Mouse (Mus musculus) embryo, embryonic 11 days (tissue): Measurements from ENCODE around the gene Far2.
A peak's percentile ranks its signal among the peaks of the same experiment; 100 is the strongest.
"Not testable (repeated sequence)": the region's sequence is repeated elsewhere in the genome, so short reads cannot be mapped to it uniquely, and the experiment has no call there.

Source experiments
- DNase-seq: peaks from one replicate; pipeline ENCODE4 v3.0.0-alpha.2; 2015

The Far2 gene

DNA sequence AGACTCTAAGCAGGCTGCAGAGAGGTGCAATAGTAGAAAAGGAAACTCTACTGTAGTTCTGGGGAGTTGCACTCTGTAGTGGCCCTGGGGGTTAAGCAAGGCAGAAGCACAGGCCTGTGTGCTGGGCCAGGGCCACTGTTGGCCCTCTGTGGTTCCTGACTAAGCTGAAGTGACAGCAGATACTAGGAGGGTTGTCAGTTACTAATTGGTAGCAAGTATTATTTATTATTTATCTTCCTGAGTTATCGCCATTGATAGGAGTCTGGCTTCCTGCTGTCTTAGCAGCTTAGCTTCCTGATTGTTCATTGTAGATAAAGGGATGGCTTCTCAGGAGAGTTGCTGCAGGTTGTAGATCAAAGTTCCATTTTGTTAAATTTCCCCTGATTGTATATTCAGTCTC is 73.6 kb downstream of the Far2 start:
- DNase-seq = no peak

DNA sequence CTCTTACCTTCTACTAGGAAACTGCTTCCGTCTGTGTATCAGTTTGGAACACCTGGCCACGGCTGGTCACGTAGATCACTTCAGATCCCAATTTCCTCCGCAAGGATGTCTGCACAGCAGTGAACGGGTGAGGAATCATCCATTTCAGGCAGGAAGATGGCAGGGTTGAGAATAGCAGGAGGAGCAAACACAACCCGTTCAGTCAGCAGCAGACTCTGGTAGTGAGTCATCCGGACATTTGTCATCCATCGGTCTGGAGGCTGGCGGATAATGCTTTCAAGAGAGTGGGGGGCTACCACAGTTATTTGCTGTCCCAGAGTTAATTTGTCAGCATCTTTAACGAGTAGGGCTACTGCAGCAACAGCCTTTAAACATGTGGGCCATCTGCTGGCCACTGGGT is 79.8 kb downstream of the Far2 start:
- DNase-seq = not testable (repeated sequence)

DNA sequence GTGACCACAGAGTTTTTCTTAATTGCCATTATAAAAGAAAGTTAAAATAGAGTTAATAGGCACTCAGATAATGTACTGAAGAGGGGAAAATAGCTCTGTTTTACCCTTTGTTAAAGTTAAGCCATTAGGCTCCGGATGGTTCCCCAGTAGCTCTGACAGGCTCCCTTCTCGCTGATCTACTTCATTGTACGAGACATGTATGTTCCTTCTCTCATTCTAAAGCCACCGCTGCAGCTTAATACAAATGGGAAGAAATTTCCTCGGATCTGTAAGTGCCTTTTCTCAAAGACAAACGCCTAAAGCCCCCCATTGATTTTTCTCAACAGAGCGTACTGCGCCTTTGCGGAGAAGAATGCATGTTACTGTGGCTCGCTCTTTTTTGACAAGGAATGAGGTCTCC is 85.3 kb downstream of the Far2 start:
- peak; percentile 9 for DNase-seq

DNA sequence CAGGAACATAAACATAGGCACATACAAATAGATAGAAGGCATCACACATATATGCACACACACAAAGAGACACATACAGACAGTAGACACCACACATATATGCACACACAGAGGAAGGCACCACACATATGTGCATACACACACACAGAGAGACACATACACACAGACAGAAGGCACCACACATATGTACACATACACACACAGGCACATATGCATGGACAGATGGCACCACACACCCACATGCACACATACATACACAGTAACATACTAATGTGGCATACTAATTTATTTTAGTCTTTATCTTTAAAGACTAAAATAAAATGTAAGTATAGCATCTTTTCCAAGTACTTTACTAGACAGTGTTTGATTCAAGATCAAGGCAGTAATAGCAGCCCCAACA is 86.5 kb downstream of the Far2 start:
- no peak for DNase-seq

DNA sequence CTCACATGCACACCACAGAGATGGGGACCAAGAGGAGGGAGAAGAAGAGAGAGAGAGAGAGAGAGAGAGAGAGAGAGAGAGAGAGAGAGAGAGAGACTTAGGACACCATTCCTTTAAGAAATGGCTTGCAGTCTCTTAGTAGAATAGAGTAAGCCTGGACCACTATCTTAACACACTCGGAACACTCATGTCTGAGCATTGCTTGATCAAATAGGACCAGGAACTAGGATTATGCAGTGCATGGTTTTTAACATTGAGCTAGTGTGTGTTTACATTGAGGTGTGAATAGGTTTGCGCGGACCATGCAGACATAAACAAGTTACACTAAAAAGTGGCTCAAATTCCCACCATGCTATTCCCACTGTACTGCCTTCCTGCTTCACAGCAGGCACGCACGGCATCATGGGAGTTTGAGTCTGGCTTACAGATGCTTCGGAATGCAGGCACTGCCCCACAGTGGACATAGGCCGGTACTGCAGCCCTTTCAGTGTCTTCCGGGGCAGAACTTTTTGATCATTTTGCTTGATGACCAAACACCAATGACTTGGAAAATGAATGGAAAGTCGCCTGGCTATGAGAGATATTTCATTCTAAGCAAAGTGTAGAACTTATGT is 88.8 kb downstream of the Far2 start:
- DNase-seq = peak; percentile 89

DNA sequence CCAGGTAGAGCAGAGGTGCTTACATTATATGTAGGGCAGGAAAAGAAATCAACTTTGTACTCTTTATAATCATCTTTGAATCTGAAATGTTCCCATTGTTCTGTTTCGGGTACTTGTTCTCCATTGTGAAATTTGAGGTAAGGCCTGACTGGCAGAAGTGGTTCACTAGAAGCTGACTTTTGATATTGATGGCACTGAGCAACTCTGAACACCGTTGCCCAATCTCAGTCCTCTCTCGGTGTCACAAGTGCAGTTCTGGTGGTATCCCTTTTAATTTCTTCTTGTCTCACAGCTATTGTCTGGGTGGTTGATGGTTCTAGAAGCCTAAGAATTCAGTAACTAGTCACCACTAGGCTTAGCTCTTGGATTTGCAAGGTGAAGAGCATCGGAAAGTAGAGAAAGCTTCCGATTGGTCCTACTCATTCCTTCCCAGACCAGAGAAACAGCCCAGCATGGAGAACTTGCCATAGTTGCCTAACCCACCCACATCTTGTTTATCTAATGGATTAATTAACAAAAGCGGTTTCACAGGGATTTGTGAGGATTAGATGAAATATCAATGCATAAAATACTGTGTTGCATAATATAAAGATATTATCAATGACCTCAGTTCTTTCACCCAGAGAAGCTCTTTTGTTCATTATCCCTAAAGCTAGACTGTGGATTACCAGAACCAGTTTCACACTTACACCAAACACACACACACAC is 92.4 kb downstream of the Far2 start:
- no peak for DNase-seq

DNA sequence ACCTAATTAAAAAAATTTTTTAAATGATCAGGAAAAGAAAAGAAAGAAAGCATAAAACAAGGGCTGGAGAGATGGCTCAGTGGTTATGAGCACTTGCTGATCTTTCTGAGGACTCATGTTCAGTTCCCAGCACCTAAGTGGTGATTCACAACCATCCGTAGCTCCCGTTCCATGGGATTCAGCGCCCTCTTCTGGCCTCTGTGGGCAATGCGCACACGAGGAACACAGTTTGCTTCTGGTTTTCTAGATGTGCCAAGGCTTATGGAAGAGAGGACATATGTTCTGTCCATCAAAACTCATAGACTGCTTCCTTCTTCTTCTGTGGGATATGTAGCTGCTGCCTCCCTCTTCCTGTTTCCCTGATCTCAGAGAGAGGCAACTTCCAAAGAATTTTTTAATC is 94.8 kb downstream of the Far2 start:
- no peak for DNase-seq

DNA sequence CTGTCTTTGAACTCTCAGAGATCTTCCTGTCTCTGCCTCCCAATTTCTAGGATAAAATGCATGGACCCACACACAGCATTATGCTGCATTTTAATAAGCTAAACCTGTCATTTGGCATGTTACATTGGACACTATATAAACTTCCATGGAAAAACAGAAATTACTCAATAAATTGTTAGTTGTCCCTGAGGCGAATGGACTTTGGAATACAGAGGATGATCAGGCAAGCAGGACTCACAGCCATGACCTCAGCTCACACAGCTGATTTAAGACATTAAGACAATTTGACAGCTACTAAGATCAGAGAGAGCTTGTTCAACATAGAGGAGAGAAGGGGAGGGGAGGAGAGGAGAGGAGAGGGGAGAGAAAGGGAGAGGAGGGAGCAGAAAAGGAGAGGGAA is 95.4 kb downstream of the Far2 start:
- no peak for DNase-seq

DNA sequence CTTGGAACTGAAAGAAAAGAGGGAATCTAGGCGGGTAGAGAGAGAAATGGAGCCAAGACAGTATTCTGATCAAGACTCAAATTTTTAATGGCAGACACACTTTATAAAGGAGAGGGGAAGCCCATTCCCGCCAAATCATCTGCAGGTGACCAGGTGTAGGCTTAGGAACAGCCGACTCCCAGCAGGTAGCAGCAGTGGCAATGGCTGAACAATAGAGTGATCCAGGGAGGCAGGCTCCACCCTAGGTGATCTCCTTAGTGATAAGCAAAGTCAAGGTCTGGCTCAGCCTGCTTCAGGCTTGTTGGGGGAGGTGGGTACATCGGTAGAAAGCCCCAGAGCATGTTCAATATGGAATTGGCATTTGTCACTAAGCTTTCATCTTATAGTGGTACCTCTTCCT is 105.2 kb downstream of the Far2 start:
- not testable (repeated sequence) for DNase-seq

DNA sequence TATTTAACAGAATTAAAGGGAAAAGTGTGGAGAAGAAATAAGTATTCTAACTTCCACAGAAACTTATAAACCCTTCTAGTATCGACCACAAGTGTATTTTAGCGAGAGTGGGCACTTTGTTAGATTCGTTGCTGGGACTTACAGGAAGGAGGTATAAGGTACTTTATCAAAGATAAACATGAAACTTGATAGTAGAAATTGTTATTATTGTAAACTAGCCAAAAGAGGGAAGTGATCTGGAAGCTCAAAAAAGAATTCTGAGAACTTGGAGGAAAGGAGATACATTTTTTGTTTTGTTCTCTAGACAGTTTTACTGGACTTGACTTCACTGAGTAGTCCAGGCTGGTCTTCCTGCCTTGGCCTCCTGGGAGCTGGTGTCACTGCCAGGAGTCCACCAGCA is 125.8 kb downstream of the Far2 start:
- no peak for DNase-seq

DNA sequence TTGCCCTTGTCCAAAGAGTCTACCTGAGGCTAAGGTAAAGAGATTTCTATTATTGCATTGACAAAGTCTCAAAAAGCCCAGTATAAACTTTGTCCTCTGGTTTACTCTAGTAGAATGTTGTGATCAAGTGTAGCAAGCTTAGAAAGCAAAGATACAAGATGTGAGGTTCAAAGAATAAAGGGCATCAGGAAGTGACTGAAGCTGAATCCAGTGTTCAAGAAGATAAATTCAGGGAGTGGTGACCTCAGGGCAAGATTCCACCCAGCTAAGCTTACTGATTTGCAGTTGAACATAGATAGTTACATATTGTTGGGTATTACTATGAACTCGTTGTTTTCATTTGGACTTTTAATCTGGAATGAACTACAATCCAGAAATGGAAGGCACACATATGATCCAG is 138.6 kb downstream of the Far2 start:
- DNase-seq = no peak

DNA sequence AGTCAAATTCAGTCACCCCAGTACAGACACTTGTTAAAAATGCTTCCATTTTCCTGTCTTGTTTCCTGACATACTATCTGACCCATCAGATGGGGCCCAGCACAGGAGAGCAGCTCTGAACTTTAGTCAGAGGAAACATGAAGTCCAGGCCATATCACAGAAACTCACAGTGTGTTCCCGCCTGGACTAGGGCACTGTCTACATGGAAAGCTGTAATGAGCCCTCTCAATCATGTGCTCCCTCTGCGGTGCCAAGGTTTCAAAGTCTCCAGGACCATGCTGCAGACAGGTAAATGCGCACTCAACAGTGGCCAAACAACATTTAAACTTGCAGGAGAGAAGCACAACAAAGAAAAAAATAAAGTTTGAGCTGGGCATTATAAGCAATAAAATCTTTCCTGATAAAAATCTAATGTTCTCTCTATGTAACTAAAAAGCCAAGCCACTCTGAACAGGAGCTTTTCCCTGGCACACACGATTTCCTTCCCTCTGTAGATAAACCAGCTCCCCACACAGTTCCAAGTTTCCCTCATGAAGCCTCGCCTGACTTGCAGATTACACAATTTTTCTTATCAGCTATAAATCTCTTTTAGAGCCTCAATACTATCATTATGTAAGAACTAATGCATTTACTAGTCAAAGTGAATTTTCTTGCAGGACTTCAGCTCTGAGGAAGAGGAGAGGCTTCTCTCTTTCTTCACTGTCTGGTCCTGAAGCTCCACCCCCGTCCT is 147.1 kb downstream of the Far2 start:
- no peak for DNase-seq

DNA sequence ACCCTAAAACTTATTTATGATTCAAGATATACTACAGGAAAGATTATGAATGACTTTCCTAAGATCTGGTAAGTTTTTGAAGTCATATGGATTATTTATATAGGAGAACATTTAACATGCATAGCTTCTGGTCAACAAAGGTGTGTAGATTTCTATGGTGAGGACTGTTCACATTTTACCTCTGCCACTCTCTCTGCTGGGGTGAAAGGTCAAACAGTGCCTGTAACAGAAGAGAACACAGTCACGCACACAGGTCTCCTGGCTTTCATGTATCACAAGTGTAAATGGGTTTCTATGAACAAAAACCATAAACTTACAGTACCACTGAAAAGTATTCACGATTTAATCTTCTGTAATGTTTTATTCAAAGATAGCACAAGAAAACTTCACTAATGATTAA is 152.1 kb downstream of the Far2 start:
- DNase-seq = no peak

DNA sequence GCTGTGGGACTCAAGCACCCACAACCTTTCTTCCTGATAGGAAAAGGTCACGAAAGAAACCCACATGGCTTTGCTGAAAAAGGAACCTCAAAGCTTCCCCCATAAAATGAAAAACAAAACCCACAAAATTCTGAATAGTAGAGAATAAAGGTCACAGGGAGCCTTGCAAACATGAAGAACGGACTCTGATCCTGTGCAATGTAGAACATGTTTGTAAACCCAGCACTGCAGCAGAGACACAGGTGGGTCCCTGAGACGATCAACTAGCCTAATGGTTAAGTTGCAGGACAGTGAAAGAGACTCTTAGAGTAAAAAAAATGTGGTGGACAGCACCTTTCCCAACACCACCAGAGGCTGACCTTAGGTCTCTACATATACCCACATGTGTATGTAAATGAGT is 152.7 kb downstream of the Far2 start:
- DNase-seq = no peak

DNA sequence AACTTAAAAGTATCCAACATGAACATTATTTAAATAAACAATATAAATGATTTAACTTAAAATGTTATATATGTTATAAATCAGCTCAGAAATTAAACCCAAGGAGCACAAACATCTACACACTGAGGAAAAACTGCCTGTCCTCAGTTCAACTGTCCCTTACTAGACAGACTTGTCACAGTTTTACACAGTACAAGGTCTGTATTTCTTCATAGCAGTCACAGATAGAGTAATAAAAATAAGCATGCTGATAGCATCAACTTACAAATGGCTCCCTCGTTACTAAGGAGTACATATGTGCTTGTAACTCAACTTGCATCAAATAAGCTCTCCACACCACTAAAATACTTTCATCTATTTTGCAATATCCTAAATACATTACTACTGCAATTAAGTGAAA is 158.1 kb downstream of the Far2 start:
- DNase-seq = no peak

DNA sequence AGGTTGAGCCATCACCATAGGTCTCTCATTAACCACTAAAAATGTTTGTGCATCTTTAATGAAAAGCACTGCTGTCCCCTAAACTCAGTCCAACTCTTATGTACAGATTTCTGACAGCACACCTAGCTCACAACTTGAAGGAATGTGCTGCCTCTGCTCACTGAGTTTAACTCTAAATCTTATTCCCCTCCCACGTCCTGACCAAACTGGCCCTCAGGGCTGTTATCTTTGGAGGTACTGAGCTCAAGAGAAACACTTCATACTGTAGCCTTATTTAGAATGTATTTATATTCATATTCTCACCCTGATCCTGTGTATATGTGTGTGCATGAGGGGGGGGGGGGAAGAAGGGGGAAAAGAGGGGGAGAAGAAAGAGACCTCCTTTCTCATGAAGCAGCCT is 160.5 kb downstream of the Far2 start:
- no peak for DNase-seq

DNA sequence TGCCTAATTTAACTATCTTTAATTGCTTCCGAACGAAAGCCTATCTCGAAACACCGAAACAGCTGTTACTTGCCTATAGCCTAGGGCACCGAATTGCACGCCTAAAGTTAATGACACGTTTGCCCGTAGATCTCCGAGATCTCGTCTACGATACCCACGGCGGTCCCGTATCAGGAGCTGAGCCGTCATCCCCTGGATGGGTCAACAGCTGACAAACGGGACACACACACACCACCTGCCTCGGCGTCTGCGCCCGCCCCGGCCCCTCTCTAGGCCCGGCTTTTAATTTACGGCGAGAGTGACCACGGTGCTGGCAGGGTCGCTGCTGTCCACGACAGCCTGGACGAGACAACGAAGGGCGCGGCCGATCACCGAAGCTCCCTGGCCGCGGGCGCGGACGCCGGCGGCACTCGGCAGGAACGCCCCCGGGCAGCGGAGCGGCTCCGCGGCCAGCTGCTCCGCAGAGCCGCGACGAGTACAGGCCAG is 164.4 kb downstream of the Far2 start:
- no peak for DNase-seq

DNA sequence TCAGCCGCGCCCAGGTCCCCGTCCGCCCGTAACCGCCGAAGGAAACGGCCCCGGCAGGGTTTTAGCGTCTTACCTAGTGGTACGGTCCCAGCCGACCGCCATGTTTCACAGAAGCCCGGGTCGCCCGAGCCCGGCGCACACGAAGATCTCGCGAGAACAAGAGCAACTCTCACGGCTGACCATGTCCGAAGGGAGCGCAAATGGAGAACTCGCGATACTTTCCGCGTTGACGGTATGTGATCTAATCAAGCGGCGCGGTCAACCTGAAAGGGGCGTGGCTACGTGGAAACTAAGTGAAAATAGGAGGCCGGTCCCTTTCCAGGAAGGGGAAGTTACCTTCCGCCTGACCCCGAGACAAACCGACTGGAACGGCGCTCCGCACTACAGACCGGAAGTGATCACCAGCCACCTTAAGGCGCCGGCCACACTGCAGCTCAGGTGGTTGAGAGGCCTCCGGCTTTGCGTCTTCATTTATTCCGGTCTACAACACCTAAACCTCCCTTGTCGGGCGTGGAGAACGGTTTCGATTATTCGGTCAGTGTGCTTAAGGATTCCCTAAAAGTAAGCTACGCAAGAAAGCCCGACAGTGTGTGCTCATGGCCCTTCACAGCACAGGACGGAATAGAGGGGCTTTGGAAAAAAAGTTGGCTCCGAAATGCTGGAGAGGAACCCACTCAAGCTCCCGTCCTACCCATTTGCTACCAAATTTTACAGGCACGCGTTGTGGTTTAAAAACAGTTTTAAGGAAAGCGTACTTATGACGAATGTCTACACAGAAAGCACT is 165.0 kb downstream of the Far2 start, which contains the start of gene Ergic2:
Gene Ergic2, minus strand, starts transcription at position 478 of the 784 bp plus-strand sequence.
- DNase-seq = peak; percentile 100

DNA sequence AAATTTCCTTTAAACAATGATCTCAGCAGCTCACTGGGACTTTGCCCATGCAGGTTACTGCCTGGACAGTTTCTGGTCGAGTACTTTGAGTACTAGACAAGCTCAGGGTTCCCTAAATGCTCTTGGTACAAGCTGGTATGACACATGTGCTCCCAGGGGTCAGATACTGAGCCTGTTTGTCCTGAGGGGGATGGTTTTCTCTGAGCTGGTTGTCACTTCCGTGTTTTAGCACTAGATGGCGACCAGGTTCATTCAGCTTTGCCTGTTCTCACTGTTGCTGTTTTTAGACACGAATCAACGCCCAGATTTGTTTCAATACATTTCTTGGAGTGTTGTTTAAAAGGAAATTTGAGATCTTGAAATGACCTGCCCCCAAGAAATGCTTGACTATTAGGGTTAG is 167.7 kb downstream of the Far2 start:
- peak; percentile 72 for DNase-seq

DNA sequence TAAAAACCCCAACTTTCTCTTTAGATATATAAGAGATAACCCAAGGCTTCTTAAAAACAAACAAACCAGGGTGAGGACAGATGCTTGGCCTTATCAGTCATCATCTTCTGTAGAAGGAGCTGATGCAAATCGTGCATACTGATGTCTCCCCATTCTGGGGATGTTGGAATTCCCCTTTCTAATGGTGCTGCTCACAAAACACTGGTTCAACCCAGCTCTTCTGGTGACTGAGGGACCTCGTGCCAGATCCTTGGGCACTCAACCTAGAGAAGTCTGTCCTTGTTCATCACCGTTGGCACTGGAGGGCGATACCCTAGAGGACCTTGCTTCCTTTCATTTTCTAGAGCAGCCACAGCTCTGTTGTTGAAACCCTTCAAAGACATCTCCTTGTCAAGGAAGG is 169.7 kb downstream of the Far2 start:
- no peak for DNase-seq

DNA sequence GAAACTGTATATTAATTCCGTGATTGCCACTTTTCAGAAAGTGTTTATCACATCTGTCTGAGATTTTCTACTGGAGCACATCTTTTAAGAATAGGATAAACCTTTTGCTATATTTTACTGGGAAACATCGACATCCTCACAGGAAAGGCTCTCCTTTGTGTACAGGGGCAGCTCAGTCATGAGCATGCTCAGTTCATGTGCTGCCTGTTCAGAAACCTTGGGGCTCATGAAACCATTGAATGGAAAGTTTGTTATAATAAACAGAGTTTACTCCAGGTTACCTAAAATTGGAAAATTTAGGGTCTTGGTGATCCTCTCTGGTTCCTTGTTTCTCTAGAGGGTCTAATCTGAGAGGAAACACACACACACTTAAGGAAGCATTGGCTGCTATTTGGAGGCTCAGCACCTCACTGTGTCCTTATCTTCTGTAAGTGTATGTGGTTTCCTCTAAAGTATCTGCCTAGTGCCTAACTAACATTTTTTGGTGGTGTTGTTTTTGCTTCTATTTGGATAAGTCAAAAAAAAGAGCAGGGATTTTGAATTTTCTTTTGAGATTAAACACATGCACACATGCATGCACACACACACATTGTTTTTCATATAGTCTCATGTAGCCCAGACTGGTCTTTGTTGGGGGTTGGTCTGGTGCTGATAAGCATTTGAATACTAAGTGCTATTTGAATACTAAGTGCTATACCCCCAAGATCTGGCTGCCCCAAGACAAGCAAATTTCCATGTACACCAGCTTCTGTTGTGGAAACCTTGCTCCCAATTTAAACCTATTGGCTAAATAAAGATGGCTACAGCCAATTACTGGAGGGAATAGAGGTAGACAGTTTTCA is 171.4 kb downstream of the Far2 start:
- no peak for DNase-seq

DNA sequence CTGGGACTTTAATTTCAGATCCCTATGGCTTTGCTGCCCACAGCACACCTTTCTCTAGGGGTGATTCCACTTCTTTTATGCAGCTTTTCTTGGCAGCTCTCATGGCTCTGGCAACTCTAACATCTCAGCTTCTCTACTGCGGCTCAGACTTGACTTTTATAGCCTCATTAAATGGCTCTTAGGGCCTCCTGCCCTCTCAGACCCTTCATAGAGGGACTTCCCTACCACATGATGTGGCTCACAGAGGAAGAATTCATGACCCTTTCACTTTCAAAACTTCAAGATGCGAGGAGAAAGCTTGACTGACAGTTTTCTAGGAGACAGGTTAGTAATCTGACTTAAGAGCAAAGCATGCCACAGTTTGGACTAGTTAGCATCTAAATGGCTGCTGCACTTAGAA is 175.6 kb downstream of the Far2 start:
- DNase-seq = no peak
